Mouse (Mus musculus): ENCODE measurements around the gene Gadd45g. TPM values are rescaled to one million over a fixed set of nuclear protein-coding genes. Genes with fewer than 3 reads are reported as not detected.
"Not testable (repeated sequence)": the region's sequence is repeated elsewhere in the genome, so short reads cannot be mapped to it uniquely, and the experiment has no call there.

Gene Gadd45g
- polyA plus RNA-seq, 1 experiment from 2014 or later: 57.1 TPM

- no peak overlapping the region for H3K9ac ChIP-seq (replicated peaks; ENCODE audit: low read length)
- H3K9me3 ChIP-seq (replicated peaks; ENCODE audit: control insufficient read depth, low read length): no peaks in the 10 kb centered on the region
- H3K36me3 ChIP-seq (replicated peaks; ENCODE audit: control insufficient read depth, insufficient read depth, low read depth, low read length): no peaks in the 10 kb centered on the region
- no peak for ATAC-seq (replicated peaks; ENCODE audit: insufficient number of reproducible peaks, low FRiP score, low TSS enrichment, low read depth)
- 67% methylated on average over 3 of the region's 3 CpGs for WGBS
- H3K4me1 ChIP-seq (ENCODE audit: control insufficient read depth, insufficient read depth, low read length): peaks cover 3% of the 10 kb centered on the region
- no peak overlapping the region for H3K4me3 ChIP-seq (ENCODE audit: low read depth, low read length)
- H3K27ac ChIP-seq (replicated peaks; ENCODE audit: low read depth, low read length): no peak overlapping the region
- H3K4me2 ChIP-seq (ENCODE audit: low read depth, low read length): no peak overlapping the region
- no peaks in the 10 kb centered on the region for H3K27me3 ChIP-seq (ENCODE audit: control insufficient read depth, insufficient read depth, low read length)
- no peak for DNase-seq (ENCODE audit: low spot score)
Observed at GRCm38 (mm10) chr13:51821988-51822387, 24.5 kb upstream of the Gadd45g start.

DNA sequence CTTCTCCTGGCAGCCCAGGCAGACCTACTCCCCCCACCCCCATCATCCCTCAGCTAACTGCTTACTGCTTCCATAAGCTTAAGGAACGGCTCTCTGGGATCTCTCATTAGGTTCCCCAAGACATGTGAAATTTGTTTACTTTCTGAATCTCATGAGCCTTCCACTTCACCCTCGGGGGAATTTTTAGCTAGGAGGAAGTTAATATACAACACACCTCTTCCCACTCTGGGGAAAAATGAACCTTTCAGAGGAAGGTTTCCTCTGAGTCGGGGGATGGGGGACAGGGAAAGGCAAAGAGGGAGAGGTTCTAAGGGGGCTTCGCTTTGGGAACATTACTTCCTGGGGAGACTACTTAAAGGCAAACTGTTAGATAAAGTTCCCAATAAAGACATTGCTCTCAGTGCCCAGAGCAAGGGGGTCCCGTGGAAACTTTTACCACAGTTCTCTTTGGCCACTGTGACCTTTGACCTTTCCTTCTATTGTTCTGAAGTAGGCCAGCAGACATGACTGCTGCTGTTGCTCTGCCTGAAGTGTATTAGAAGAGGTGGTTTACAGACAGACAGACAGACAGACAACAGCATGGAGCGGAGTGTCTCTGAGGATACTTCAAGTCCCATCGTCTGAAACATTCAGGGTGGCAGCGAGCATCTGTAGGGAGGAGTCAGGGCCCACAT lies 22.5 kb upstream of the Gadd45g start:
- Histone ChIP-seq H3K4me1 (ENCODE audit: control insufficient read depth, insufficient read depth, low read length) (peaks cover 3% of the 10 kb centered on the region), H3K36me3 (replicated peaks; ENCODE audit: control insufficient read depth, insufficient read depth, low read depth, low read length) (no peaks in the 10 kb centered on the region), H3K4me2 (ENCODE audit: low read depth, low read length) (no peak overlapping the region), H3K27ac (replicated peaks; ENCODE audit: low read depth, low read length) (no peak overlapping the region), H3K9ac (replicated peaks; ENCODE audit: low read length) (no peak overlapping the region), H3K27me3 (ENCODE audit: control insufficient read depth, insufficient read depth, low read length) (no peaks in the 10 kb centered on the region), H3K4me3 (ENCODE audit: low read depth, low read length) (no peak overlapping the region), H3K9me3 (replicated peaks; ENCODE audit: control insufficient read depth, low read length) (no peaks in the 10 kb centered on the region)
- DNase-seq (ENCODE audit: low spot score): peak; percentile 49
- 47% methylated on average over 8 of the region's 8 CpGs for WGBS
- no peak for ATAC-seq (replicated peaks; ENCODE audit: insufficient number of reproducible peaks, low FRiP score, low TSS enrichment, low read depth)

DNA sequence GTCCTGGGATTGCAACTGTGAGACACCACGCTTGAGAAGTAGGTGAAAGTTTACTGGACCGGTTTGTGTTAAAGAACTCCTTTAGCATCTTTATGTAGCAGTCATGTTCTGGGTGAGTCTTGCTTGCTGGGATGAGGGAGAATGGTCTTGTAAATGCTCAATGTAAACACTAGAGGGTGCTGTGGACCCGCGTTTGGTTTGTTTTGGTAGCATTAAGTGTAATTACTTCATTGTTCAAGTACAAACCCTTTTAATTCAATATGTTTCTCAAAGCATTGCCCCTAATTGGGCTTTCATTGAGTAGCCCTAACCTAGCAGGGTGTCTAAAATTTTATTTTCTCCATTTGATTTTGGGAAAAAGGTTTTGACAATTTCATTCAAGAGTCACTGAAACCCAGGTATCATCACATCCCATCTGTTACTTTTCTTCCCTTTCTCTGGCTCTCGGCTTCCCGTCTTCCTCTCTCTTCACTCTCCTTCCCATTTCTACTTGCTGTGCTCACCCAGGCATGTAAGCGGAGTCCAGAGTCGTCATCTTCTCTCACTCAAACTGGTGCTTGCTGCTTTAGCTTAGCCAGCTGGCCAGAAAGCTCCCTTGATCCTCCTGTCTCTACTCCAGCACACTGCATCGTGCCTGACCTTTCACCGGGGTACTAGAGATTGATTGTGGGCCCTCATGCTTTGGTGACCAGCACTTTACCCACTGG lies 15.6 kb upstream of the Gadd45g start:
- DNase-seq (ENCODE audit: low spot score) (peak; percentile 63), ATAC-seq (replicated peaks; ENCODE audit: insufficient number of reproducible peaks, low FRiP score, low TSS enrichment, low read depth) (no peak)
- no peak overlapping the region for H3K9ac ChIP-seq (replicated peaks; ENCODE audit: low read length)
- H3K27ac ChIP-seq (replicated peaks; ENCODE audit: low read depth, low read length): no peak overlapping the region
- no peak overlapping the region for H3K4me2 ChIP-seq (ENCODE audit: low read depth, low read length)
- H3K36me3 ChIP-seq (replicated peaks; ENCODE audit: control insufficient read depth, insufficient read depth, low read depth, low read length): no peaks in the 10 kb centered on the region; the same call in 1 of the 2 replicates
- H3K9me3 ChIP-seq (replicated peaks; ENCODE audit: control insufficient read depth, low read length): no peaks in the 10 kb centered on the region
- WGBS: 39% methylated on average over 10 of the region's 10 CpGs
- H3K27me3 ChIP-seq (ENCODE audit: control insufficient read depth, insufficient read depth, low read length): no peaks in the 10 kb centered on the region
- H3K4me3 ChIP-seq (ENCODE audit: low read depth, low read length): no peak overlapping the region
- no peaks in the 10 kb centered on the region for H3K4me1 ChIP-seq (ENCODE audit: control insufficient read depth, insufficient read depth, low read length)

- ATAC-seq (replicated peaks; ENCODE audit: insufficient number of reproducible peaks, low FRiP score, low TSS enrichment, low read depth) (no peak), DNase-seq (ENCODE audit: low spot score) (no peak)
- Histone ChIP-seq H3K27me3 (ENCODE audit: control insufficient read depth, insufficient read depth, low read length) (no peaks in the 10 kb centered on the region), H3K4me2 (ENCODE audit: low read depth, low read length) (no peak overlapping the region), H3K27ac (replicated peaks; ENCODE audit: low read depth, low read length) (no peak overlapping the region), H3K9ac (replicated peaks; ENCODE audit: low read length) (no peak overlapping the region), H3K4me1 (ENCODE audit: control insufficient read depth, insufficient read depth, low read length) (no peaks in the 10 kb centered on the region), H3K36me3 (replicated peaks; ENCODE audit: control insufficient read depth, insufficient read depth, low read depth, low read length) (no peaks in the 10 kb centered on the region; the same call in 1 of the 2 replicates), H3K4me3 (ENCODE audit: low read depth, low read length) (no peak overlapping the region), H3K9me3 (replicated peaks; ENCODE audit: control insufficient read depth, low read length) (no peaks in the 10 kb centered on the region)
- WGBS: 91% methylated on average over 5 of the region's 6 CpGs
Observed at GRCm38 (mm10) chr13:51832491-51832890, 14.0 kb upstream of the Gadd45g start.

GRCm38 (mm10) chr13:51833611-51834010 lies 12.9 kb upstream of the Gadd45g start:
- no peak for DNase-seq (ENCODE audit: low spot score)
- Histone ChIP-seq H3K27me3 (ENCODE audit: control insufficient read depth, insufficient read depth, low read length) (no peaks in the 10 kb centered on the region), H3K36me3 (replicated peaks; ENCODE audit: control insufficient read depth, insufficient read depth, low read depth, low read length) (no peaks in the 10 kb centered on the region; the same call in 1 of the 2 replicates), H3K27ac (replicated peaks; ENCODE audit: low read depth, low read length) (no peak overlapping the region), H3K4me2 (ENCODE audit: low read depth, low read length) (no peak overlapping the region), H3K4me3 (ENCODE audit: low read depth, low read length) (no peak overlapping the region), H3K9me3 (replicated peaks; ENCODE audit: control insufficient read depth, low read length) (no peaks in the 10 kb centered on the region), H3K9ac (replicated peaks; ENCODE audit: low read length) (no peak overlapping the region), H3K4me1 (ENCODE audit: control insufficient read depth, insufficient read depth, low read length) (no peaks in the 10 kb centered on the region)
- 57% methylated on average over 2 of the region's 2 CpGs for WGBS
- no peak for ATAC-seq (replicated peaks; ENCODE audit: insufficient number of reproducible peaks, low FRiP score, low TSS enrichment, low read depth)

GRCm38 (mm10) chr13:51834024-51834423 lies 12.5 kb upstream of the Gadd45g start:
- WGBS: 65% methylated on average over 8 of the region's 8 CpGs
- not testable (repeated sequence) for H3K4me2 ChIP-seq (ENCODE audit: low read depth, low read length); H3K4me1 ChIP-seq (ENCODE audit: control insufficient read depth, insufficient read depth, low read length); DNase-seq (ENCODE audit: low spot score); H3K27me3 ChIP-seq (ENCODE audit: control insufficient read depth, insufficient read depth, low read length); H3K4me3 ChIP-seq (ENCODE audit: low read depth, low read length); H3K36me3 ChIP-seq (replicated peaks; ENCODE audit: control insufficient read depth, insufficient read depth, low read depth, low read length); H3K9me3 ChIP-seq (replicated peaks; ENCODE audit: control insufficient read depth, low read length); H3K9ac ChIP-seq (replicated peaks; ENCODE audit: low read length); ATAC-seq (replicated peaks; ENCODE audit: insufficient number of reproducible peaks, low FRiP score, low TSS enrichment, low read depth); H3K27ac ChIP-seq (replicated peaks; ENCODE audit: low read depth, low read length)

GRCm38 (mm10) chr13:51834520-51834919 lies 12.0 kb upstream of the Gadd45g start:
- Histone ChIP-seq H3K36me3 (replicated peaks; ENCODE audit: control insufficient read depth, insufficient read depth, low read depth, low read length) (no peaks in the 10 kb centered on the region; the same call in 1 of the 2 replicates), H3K9ac (replicated peaks; ENCODE audit: low read length) (no peak overlapping the region), H3K27ac (replicated peaks; ENCODE audit: low read depth, low read length) (no peak overlapping the region), H3K9me3 (replicated peaks; ENCODE audit: control insufficient read depth, low read length) (no peaks in the 10 kb centered on the region), H3K4me1 (ENCODE audit: control insufficient read depth, insufficient read depth, low read length) (no peaks in the 10 kb centered on the region), H3K4me3 (ENCODE audit: low read depth, low read length) (no peak overlapping the region), H3K27me3 (ENCODE audit: control insufficient read depth, insufficient read depth, low read length) (no peaks in the 10 kb centered on the region), H3K4me2 (ENCODE audit: low read depth, low read length) (no peak overlapping the region)
- ATAC-seq (replicated peaks; ENCODE audit: insufficient number of reproducible peaks, low FRiP score, low TSS enrichment, low read depth) (no peak), DNase-seq (ENCODE audit: low spot score) (no peak)
- WGBS: 68% methylated on average over 2 of the region's 2 CpGs

GRCm38 (mm10) chr13:51835208-51835607 lies 11.3 kb upstream of the Gadd45g start:
- not testable (repeated sequence) for H3K36me3 ChIP-seq (replicated peaks; ENCODE audit: control insufficient read depth, insufficient read depth, low read depth, low read length); H3K9ac ChIP-seq (replicated peaks; ENCODE audit: low read length); H3K27me3 ChIP-seq (ENCODE audit: control insufficient read depth, insufficient read depth, low read length); DNase-seq (ENCODE audit: low spot score); H3K4me3 ChIP-seq (ENCODE audit: low read depth, low read length); ATAC-seq (replicated peaks; ENCODE audit: insufficient number of reproducible peaks, low FRiP score, low TSS enrichment, low read depth); H3K4me1 ChIP-seq (ENCODE audit: control insufficient read depth, insufficient read depth, low read length); H3K27ac ChIP-seq (replicated peaks; ENCODE audit: low read depth, low read length); H3K4me2 ChIP-seq (ENCODE audit: low read depth, low read length); H3K9me3 ChIP-seq (replicated peaks; ENCODE audit: control insufficient read depth, low read length)
- WGBS: 82% methylated on average over 4 of the region's 4 CpGs

All from embryonic facial prominence, embryonic 11.5 days (tissue).